Mouse (Mus musculus): Measurements from ENCODE around the gene Pnrc1.

Gene Pnrc1

DNA sequence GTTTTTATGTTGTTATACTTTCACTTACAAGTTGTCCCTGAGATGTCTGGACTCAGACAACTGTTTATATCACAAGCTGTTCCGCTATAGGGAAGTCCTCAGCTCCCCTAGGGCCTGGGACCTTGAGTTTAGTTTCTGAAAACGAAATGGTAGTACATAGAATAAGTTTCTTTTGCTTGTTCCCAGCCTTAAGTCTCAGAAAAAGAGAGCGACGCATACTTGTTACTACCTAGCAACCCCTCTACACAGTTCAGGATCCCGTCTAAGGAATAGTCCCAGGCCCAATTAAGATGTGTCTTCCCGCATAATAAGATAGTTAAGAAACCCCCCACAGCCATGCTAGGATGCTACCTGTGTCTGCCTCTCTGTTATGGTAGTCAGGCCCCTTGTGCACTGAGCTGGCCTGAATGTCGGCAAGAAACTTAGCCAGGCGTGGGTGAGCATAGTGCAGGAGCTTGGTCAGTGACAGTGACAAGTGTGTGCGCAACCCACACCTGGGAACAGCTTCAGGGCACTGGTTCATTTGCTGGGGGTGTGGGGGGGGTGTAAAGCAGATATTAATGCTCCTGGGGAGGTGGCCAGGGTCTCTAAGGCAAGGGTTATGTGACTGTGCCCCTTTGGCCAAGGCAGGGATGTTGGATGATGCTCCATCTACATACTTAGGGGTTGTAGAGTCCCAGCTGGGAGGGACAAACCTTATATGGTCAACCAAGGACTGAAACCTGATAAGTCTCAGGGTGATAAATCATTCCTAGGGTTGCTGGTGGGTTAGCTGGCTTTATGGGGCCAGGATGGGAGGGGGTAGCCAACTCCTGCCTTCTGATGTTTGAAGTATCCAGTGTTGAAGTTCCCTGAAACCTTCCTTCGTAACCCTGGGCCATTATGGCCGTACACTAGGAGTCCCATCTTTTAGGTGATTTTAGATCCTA is 19.3 kb downstream of the Pnrc1 start:
- DNase-seq (ENCODE audit: low spot score in 2 of 2), result no peak

DNA sequence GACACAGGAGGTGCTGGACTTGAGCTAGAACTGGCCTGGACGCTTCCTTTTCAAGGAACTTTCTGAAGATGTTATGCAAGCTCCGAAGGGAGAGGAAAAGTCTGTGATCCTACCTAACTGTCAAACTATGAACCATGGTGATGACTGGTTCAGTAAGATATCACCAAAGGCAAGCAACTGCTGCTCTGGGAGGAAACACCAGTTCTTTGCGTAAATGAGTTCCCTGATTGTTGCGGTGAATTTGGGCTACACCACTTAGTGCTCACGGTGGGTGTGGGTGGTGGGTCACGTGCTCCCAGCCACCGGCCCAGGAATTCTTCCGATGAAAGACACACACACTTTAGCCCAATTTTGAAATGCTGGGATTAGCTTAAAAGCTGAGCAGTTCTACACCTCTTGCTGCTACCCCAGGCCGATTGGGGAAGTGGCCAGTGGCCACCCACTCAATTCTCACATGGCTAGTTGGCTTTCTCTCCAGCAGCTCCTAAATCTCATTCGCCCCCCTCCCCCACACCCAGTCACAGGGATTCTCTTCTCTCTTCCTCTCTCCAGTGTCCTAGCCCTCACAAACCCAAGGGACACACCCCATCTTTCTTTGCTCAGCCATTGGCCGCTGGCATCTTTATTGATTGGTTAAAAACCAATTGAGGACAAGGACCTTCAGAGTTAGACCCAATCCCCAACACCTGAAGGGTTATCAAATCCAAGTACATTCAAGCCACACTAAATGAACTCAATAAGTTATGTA is 24.8 kb downstream of the Pnrc1 start:
- no peak for DNase-seq (ENCODE audit: low spot score in 2 of 2)

- DNase-seq (ENCODE audit: low spot score in 2 of 2), result no peak
Measured at GRCm38 (mm10) chr4:33262897-33263296, 27.1 kb downstream of the Pnrc1 start.

DNA sequence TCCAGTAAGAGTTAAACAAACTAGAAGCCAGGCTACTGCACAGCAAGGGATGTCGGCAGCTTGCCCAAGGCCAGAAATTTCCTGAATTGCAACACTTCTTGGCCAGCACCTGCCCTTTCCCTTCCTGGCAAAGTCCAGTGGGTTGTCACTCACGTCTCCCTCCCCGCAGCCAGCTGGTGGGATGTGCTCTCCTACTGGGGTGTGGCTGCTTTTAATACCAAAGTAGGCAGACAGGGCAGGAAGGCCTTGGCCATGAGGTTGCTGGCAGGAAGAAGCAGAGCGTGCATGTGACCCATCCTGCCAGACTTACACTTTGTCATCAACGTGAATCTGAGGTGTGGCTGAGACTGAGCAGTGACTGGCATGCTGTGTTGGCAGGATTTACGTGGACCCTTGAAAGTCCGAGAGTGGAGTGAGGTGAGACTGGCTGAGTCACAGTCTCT is 28.6 kb downstream of the Pnrc1 start:
- DNase-seq (ENCODE audit: low spot score in 2 of 2), result peak; percentile 68 to 71

- DNase-seq (ENCODE audit: low spot score in 2 of 2), result no peak
Measured at GRCm38 (mm10) chr4:33260311-33260710, 29.7 kb downstream of the Pnrc1 start.

DNA sequence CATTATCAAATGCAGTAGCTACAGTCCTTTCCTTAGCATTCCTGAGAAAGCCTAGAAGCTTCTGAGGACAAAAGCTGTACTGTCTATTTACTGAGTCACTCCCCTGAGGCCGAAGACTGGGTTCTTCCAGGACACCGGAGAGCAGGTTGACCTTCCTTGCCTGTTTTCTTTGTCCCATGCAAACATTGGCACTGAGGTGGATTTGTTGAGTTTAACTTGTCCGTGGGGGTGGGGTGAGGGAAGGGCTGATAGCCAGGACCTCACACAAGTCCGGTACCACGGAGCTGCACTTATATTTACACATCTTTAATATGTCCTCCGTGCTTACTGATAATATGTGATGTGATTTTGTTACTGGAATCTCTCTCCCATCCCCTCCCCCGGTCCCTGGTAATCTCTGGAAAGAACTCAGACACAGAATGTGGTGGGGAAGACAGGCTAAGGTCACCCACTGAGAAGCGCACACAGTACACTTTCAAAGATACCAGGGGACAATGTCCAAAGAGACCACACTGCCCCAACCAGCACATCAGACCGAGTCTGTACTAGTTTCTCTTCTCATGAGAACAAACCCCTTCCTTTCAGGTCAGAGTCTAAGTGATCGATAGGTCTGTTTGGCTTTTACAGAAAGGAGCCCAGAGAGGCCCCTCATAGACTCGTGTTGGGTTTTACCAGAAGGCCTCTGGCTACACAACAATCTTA is 32.5 kb downstream of the Pnrc1 start:
- DNase-seq (ENCODE audit: low spot score in 2 of 2), result no peak

- DNase-seq (ENCODE audit: low spot score in 2 of 2), result no peak
Measured at GRCm38 (mm10) chr4:33254706-33255105, 35.3 kb downstream of the Pnrc1 start.

GRCm38 (mm10) chr4:33250867-33251266 is 39.1 kb downstream of the Pnrc1 start:
- no peak for DNase-seq (ENCODE audit: low spot score in 2 of 2)

DNA sequence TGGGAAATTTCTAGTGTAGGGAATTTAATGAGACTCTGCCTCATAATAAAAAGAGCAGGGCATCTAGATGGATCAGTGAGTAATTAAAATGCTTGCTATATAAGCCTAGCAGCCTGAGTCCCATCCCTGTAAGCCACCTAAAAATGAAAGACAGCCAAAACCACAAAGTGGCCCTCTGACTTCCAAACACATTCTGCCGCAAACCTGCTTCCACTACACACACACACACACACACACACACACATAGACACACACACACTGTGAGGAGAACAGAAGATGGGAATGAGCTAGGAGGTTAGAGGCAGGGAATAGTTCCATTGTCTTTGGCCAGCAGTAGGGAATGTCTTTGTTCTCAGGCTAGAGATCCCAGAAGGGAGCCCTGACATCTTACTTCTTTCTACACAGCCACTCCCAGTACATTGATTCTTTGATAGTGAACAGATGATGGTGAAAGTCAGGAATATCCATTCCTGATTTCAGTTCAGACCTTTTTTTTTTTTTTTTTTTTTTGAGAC is 40.2 kb downstream of the Pnrc1 start:
- DNase-seq (ENCODE audit: low spot score in 2 of 2), result no peak

- DNase-seq (ENCODE audit: low spot score in 2 of 2), result no peak
Measured at GRCm38 (mm10) chr4:33248915-33249314, 41.0 kb downstream of the Pnrc1 start.

DNA sequence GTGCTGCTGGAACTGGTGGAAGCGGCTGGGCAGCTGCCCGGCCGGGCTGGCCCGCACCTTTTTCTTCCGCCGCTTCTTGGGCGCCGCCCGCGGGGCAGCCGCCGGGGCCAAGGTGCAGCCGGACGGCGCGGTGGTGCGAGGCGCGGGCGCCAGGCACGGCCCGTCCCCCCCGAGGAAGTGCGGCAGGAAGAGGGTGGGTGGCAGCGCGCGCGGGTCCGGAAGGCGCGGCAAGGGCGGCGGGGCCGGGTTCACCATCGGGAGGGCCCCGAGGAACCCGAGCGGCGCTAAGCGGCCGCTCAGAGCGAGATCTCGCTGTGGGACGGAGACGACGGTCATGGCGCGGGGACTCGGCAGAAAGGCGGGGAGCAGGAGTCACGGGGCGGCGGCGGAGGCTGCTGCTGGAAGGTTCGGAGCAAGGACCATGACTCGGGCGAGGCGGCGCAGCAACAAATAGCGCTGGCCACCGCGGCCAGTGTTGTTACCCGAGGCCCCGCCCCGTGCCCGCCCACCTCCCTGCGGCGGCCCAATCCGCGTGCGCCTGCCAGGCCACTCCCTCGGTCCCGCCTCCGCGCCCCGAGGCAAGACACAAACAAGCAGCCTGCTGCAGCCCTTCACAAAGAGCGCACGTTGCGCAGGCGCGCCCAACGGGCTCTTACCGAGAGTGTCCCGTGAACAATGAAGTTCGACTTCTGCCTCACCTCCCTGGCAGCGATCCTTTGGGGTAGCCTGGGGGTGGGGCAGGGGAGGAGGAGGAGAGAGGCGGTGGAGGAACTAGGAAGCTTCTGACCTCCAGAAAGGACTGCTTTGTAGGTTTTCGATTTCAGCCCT is 41.7 kb downstream of the Pnrc1 start:
- peak; percentile 98 to 99 for DNase-seq (ENCODE audit: low spot score in 2 of 2)

- DNase-seq (ENCODE audit: low spot score in 2 of 2), result peak; percentile 100
Measured at GRCm38 (mm10) chr4:33247479-33248053, 42.4 kb downstream of the Pnrc1 start.

GRCm38 (mm10) chr4:33245853-33246395 is 44.0 kb downstream of the Pnrc1 start:
- no peak for DNase-seq (ENCODE audit: low spot score in 2 of 2)

DNA sequence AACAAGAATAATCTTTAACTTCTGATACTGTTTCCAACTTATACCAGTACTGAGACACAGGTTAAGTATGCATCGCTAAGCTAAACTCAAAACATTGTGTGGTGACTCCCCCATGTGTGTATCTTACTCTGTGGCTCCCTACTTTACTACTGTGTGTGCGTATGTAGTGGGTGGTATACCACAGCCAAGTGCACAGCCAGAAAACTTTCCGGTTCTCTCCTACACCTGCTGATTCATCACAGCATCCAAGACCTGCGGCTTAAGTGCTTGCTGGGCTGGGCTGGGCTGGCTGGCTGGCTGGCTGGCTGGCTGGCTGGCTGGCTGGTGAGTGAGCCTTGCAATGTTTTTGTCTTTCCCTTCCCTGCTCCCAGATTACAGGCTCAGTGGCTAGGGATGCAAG is 46.0 kb downstream of the Pnrc1 start:
- no peak for DNase-seq (ENCODE audit: low spot score in 2 of 2)

- DNase-seq (ENCODE audit: low spot score in 2 of 2), result no peak
Measured at GRCm38 (mm10) chr4:33243016-33243758, 46.8 kb downstream of the Pnrc1 start.

DNA sequence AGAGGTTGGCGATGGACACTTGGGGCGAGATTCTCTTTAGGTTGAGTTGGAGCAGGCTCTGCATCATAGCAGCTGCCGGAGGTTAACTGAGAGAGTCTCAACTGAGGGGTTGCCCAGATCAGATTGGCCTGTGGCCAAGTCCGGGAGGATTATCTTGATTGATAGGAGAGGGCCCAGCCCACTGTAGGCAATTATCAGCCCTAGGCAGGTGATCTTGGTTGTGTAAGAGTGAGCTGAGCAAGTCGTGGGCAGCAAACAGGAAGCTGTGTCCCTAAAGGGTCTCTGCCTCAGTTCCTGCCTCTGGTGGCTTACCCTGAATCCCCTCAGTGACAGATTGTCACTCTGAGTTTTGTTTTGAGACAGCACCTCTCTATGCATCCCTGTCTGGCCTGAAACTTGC is 47.4 kb downstream of the Pnrc1 start:
- no peak for DNase-seq (ENCODE audit: low spot score in 2 of 2)

GRCm38 (mm10) chr4:33230881-33231280 is 59.1 kb downstream of the Pnrc1 start:
- DNase-seq (ENCODE audit: low spot score in 2 of 2), result no peak

- DNase-seq (ENCODE audit: low spot score in 2 of 2), result no peak
Measured at GRCm38 (mm10) chr4:33229639-33230038, 60.3 kb downstream of the Pnrc1 start.

DNA sequence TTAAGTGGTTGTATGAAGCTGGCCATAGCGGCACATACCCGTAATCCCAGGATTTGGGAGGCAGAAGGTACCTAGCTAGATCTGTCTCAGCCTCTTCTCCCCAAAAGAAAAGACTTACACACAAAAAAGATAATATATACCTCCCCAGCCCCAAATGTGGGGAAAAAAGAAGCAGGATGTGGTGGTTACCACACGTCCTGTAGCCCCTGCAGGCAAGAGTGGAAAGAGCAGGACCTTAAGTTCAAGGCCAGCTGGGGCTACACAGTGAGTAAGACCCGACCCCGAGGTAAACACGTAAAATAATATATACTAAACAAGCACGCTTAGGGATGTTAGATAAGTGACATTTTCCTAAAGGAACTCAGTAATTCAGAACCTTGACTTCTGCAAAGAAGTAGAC is 62.8 kb downstream of the Pnrc1 start:
- no peak for DNase-seq (ENCODE audit: low spot score in 2 of 2)

Measured in right cerebral cortex, postnatal 10 days (tissue).